Mouse (Mus musculus): Measurements from ENCODE around the gene Fam81b.

GRCm38 (mm10) chr13:76305241-76305640 is 369 bp upstream of the Fam81b start:
- TF ChIP-seq CTCF (IDR thresholded peaks at IDR 0.05; ENCODE audit: low read depth, low read length) (no peak), POLR2A (IDR thresholded peaks at IDR 0.05; ENCODE audit: insufficient read depth, low read length) (no peak), EP300 (IDR thresholded peaks at IDR 0.05; ENCODE audit: insufficient read depth, low read depth, low read length) (no peak)

Measured in ES-Bruce4 (cell line).